ENCODE assay signal across 22 mouse cellular contexts in genomic region chr1:182646796-182647195, GRCm38 (mm10).
DNase-seq lines count a peak whose midpoint lies in the region; ATAC-seq lines count a peak whose summit lies in the region.
"Had no signal": no experiment of that assay in that cellular context is flagged by ENCODE, and none has a peak within 500 bp of the region (broad histone marks: within the 10 kb centered on the region; RNA-seq: fewer than 3 reads in every experiment).

No protein-coding gene starts in this region.

- H3K4me2 ChIP-seq in forebrain, embryonic 12.5 days = no peak overlapping the region
- H3K4me2 ChIP-seq in midbrain, embryonic 12.5 days (replicated peaks) = no peak overlapping the region
- H3K4me2 ChIP-seq in midbrain, embryonic 15.5 days = no peak overlapping the region
- H3K4me2 ChIP-seq: embryonic facial prominence, embryonic 13.5 days; heart, embryonic 12.5 days; hindbrain, embryonic 12.5 days had no signal

- H3K27me3 ChIP-seq in forebrain, embryonic 10.5 days (ENCODE audit: poor library complexity, severe bottlenecking) = peaks cover 38% of the 10 kb centered on the region
- peaks cover 23% of the 10 kb centered on the region; the same call in 1 of the 2 replicates for H3K27me3 ChIP-seq in forebrain, embryonic 12.5 days
- 0 out of 2 replicates have a peak, but pooled peaks cover 4% of the 10 kb centered on the region for H3K27me3 ChIP-seq in midbrain, embryonic 12.5 days
- H3K27me3 ChIP-seq in midbrain, embryonic 15.5 days (replicated peaks) = no peaks in the 10 kb centered on the region
- H3K27me3 ChIP-seq: embryonic facial prominence, embryonic 13.5 days; hindbrain, embryonic 12.5 days; Patski had no signal

- no peak for DNase-seq in forebrain, embryonic 10.5 days (ENCODE audit: extremely low spot score, low spot score)
- peak; percentile 40 for DNase-seq in ZHBTc4 (ENCODE audit: low read depth, low spot score)
- no peak for DNase-seq in liver
- DNase-seq: adrenal gland, postnatal 10 days; B cell, adult 2 months; cerebellum, adult 11-12 months; cerebellum, adult 9-10 months; cerebellum, postnatal 25 days; gastrocnemius, adult 2 months; gastrocnemius, postnatal 25 days had no signal

- no peak for ATAC-seq in forebrain, embryonic 12.5 days (ENCODE audit: low FRiP score)
- ATAC-seq in midbrain, embryonic 12.5 days (ENCODE audit: low FRiP score, low read depth) = no peak
- no peak for ATAC-seq in midbrain, embryonic 15.5 days (replicated peaks)
- ATAC-seq in cerebellum, adult (ENCODE audit: insufficient number of reproducible peaks, low FRiP score, low TSS enrichment) = no peak
- ATAC-seq: CD4-positive, CD25-positive, alpha-beta regulatory T cell, adult 4 months; forebrain, embryonic 14.5 days; hindbrain, embryonic 16.5 days; inflammation-experienced regulatory T-cells, adult 6 months; Patski had no signal

- H3K9me3 ChIP-seq in forebrain, embryonic 10.5 days = 0 out of 2 replicates have a peak, but pooled peaks cover 3% of the 10 kb centered on the region
- H3K9me3 ChIP-seq in forebrain, embryonic 12.5 days = no peaks in the 10 kb centered on the region
- H3K9me3 ChIP-seq in midbrain, embryonic 12.5 days = no peaks in the 10 kb centered on the region
- H3K9me3 ChIP-seq in midbrain, embryonic 15.5 days = no peaks in the 10 kb centered on the region
- H3K9me3 ChIP-seq: hindbrain, embryonic 12.5 days had no signal

- 0 out of 2 replicates have a peak overlapping the region, but pooled peaks have one; percentile 20 for H3K27ac ChIP-seq in forebrain, embryonic 10.5 days
- H3K27ac ChIP-seq in forebrain, embryonic 12.5 days = no peak overlapping the region
- H3K27ac ChIP-seq in midbrain, embryonic 12.5 days (replicated peaks) = peak overlapping the region; percentile 40; the same call in 1 of the 2 replicates
- no peak overlapping the region for H3K27ac ChIP-seq in midbrain, embryonic 15.5 days
- H3K27ac ChIP-seq: embryonic facial prominence, embryonic 13.5 days; gastrocnemius, adult 2 months; hindbrain, embryonic 12.5 days had no signal

- no peaks in the 10 kb centered on the region for H3K36me3 ChIP-seq in forebrain, embryonic 10.5 days (replicated peaks)
- no peaks in the 10 kb centered on the region for H3K36me3 ChIP-seq in forebrain, embryonic 12.5 days (replicated peaks)
- H3K36me3 ChIP-seq in midbrain, embryonic 12.5 days = no peaks in the 10 kb centered on the region
- no peaks in the 10 kb centered on the region for H3K36me3 ChIP-seq in midbrain, embryonic 15.5 days (replicated peaks)
- H3K36me3 ChIP-seq: embryonic facial prominence, embryonic 13.5 days; heart, embryonic 12.5 days; hindbrain, embryonic 12.5 days had no signal

- no peak overlapping the region for H3K4me3 ChIP-seq in forebrain, embryonic 10.5 days
- no peak overlapping the region for H3K4me3 ChIP-seq in forebrain, embryonic 12.5 days (replicated peaks)
- no peak overlapping the region for H3K4me3 ChIP-seq in midbrain, embryonic 12.5 days
- no peak overlapping the region for H3K4me3 ChIP-seq in midbrain, embryonic 15.5 days
- H3K4me3 ChIP-seq: embryonic facial prominence, embryonic 13.5 days; gastrocnemius, adult 2 months; heart, embryonic 12.5 days; hindbrain, embryonic 12.5 days had no signal

- H3K9ac ChIP-seq in forebrain, embryonic 12.5 days = no peak overlapping the region
- no peak overlapping the region for H3K9ac ChIP-seq in midbrain, embryonic 12.5 days (replicated peaks)
- no peak overlapping the region for H3K9ac ChIP-seq in midbrain, embryonic 15.5 days
- H3K9ac ChIP-seq: embryonic facial prominence, embryonic 13.5 days; heart, embryonic 12.5 days; hindbrain, embryonic 12.5 days had no signal

- 46% methylated on average over 3 of the region's 3 CpGs for WGBS in forebrain, embryonic 10.5 days
- 27% methylated on average over 3 of the region's 3 CpGs for WGBS in forebrain, embryonic 12.5 days
- WGBS in midbrain, embryonic 12.5 days = 22% methylated on average over 3 of the region's 3 CpGs
- 32% methylated on average over 3 of the region's 3 CpGs for WGBS in midbrain, embryonic 15.5 days

- peaks cover 45% of the 10 kb centered on the region for H3K4me1 ChIP-seq in forebrain, embryonic 10.5 days
- peaks cover 34% of the 10 kb centered on the region for H3K4me1 ChIP-seq in forebrain, embryonic 12.5 days
- H3K4me1 ChIP-seq in midbrain, embryonic 12.5 days = peaks cover 31% of the 10 kb centered on the region
- H3K4me1 ChIP-seq in midbrain, embryonic 15.5 days = peaks cover 26% of the 10 kb centered on the region

Comparison
In these comparisons a context has a peak if more than half of its experiments do, and no peak if none do; other contexts are left out.
1. H3K27ac ChIP-seq: peak in forebrain, embryonic 10.5 days (single experiment) and midbrain, embryonic 12.5 days (single experiment); none in forebrain, embryonic 12.5 days (single experiment) and midbrain, embryonic 15.5 days (single experiment).